Mouse (Mus musculus) hindbrain, embryonic 13.5 days (tissue): ENCODE results near the gene Paxip1. TPM values are rescaled to one million over a fixed set of nuclear protein-coding genes. Genes with fewer than 3 reads are reported as not detected.

Experiments
- ATAC-seq: fragments of 200-750 bp; cut with Nextera tagmentation; 2 replicates; pipeline ENCODE4 v1.8.0; 2017; ENCODE audit warnings: moderate TSS enrichment; ENCODE audit not compliant: low FRiP score
- H3K27ac ChIP-seq: fragments of 300-500 bp; sonication (generic); 2 replicates; pipeline ENCODE4 v1.5.1; 2015; ENCODE audit warnings: inconsistent platforms, mild to moderate bottlenecking, moderate library complexity
- H3K27me3 ChIP-seq: fragments of 300-500 bp; sonication (generic); 2 replicates; pipeline ENCODE4 v1.6.1; 2015; ENCODE audit warnings: mild to moderate bottlenecking, inconsistent platforms
- H3K36me3 ChIP-seq: fragments of 300-500 bp; sonication (generic); 2 replicates; pipeline ENCODE4 v1.6.1; 2015; ENCODE audit warnings: mild to moderate bottlenecking, inconsistent platforms
- H3K4me1 ChIP-seq: fragments of 300-500 bp; sonication (generic); replicated peaks from 2 replicates; pipeline ENCODE4 v1.6.1; 2015; ENCODE audit warnings: inconsistent platforms
- H3K4me2 ChIP-seq: fragments of 300-500 bp; sonication (generic); 2 replicates; pipeline ENCODE4 v1.6.1; 2015; ENCODE audit warnings: inconsistent platforms, mild to moderate bottlenecking, moderate library complexity
- H3K4me3 ChIP-seq: fragments of 300-500 bp; sonication (generic); 2 replicates; pipeline ENCODE4 v1.5.1; 2015; ENCODE audit warnings: mild to moderate bottlenecking, inconsistent platforms
- H3K9ac ChIP-seq: fragments of 300-500 bp; sonication (generic); 2 replicates; pipeline ENCODE4 v1.6.1; 2015; ENCODE audit warnings: mild to moderate bottlenecking, inconsistent platforms
- H3K9me3 ChIP-seq: fragments of 300-500 bp; sonication (generic); 2 replicates; pipeline ENCODE4 v1.6.1; 2016; ENCODE audit warnings: inconsistent platforms
- WGBS: fragments of 180-500 bp; shearing (Covaris S2); methylation state at CpG from one replicate; pipeline ENCODE4 v1.1.7; 2015; 5-methylcytosine and 5-hydroxymethylcytosine counted together
- polyA plus RNA-seq: library from polyadenylated mRNA; unstranded; fragments of >200 nt; fragmentation: Nextera tagmentation; extraction: Ambion mirVana; gene quantifications from 2 replicates; pipeline ENCODE4 v1.2.1, GENCODE M21; 2015

Gene Paxip1
- polyA plus RNA-seq, 1 experiment from 2014 or later, result 25.7 TPM

- Histone ChIP-seq H3K9ac (no peak overlapping the region), H3K9me3 (no peaks in the 10 kb centered on the region), H3K27ac (no peak overlapping the region), H3K4me1 (peaks cover 2% of the 10 kb centered on the region; the same call in 1 of the 2 replicates), H3K36me3 (peaks cover 54% of the 10 kb centered on the region), H3K4me3 (no peak overlapping the region), H3K4me2 (no peak overlapping the region), H3K27me3 (no peaks in the 10 kb centered on the region)
- ATAC-seq, result no peak
- WGBS, result 79% methylated on average over 2 of the region's 2 CpGs
These were observed 72.2 kb downstream of the Paxip1 start for GRCm38 (mm10) chr5:27719311-27719710.

- H3K4me1 ChIP-seq, result peaks cover 6% of the 10 kb centered on the region; the same call in 1 of the 2 replicates
- no peak overlapping the region for H3K4me3 ChIP-seq
- no peaks in the 10 kb centered on the region for H3K27me3 ChIP-seq
- no peak overlapping the region for H3K27ac ChIP-seq
- H3K9me3 ChIP-seq, result no peaks in the 10 kb centered on the region
- peaks cover 39% of the 10 kb centered on the region for H3K36me3 ChIP-seq
- no peak overlapping the region for H3K4me2 ChIP-seq
- ATAC-seq, result no peak
- no peak overlapping the region for H3K9ac ChIP-seq
These were observed 74.2 kb downstream of the Paxip1 start for GRCm38 (mm10) chr5:27717301-27717700.

GRCm38 (mm10) chr5:27716026-27716425 is 75.5 kb downstream of the Paxip1 start:
- 84% methylated on average over 4 of the region's 4 CpGs for WGBS
- H3K4me3 ChIP-seq, result no peak overlapping the region

GRCm38 (mm10) chr5:27714356-27714755 is 77.1 kb downstream of the Paxip1 start:
- Histone ChIP-seq H3K9me3 (no peaks in the 10 kb centered on the region), H3K27me3 (no peaks in the 10 kb centered on the region), H3K9ac (no peak overlapping the region), H3K36me3 (peaks cover 49% of the 10 kb centered on the region), H3K27ac (0 out of 2 replicates have a peak overlapping the region, but pooled peaks have one; percentile 37), H3K4me3 (no peak overlapping the region), H3K4me1 (peaks cover 12% of the 10 kb centered on the region; the same call in 1 of the 2 replicates), H3K4me2 (no peak overlapping the region)
- 71% methylated on average over 9 of the region's 9 CpGs for WGBS
- no peak for ATAC-seq

More at GRCm38 (mm10) chr5:27716026-27716425, 75.5 kb downstream of the Paxip1 start:
- Histone ChIP-seq H3K4me2 (no peak overlapping the region), H3K9ac (no peak overlapping the region), H3K4me1 (peaks cover 10% of the 10 kb centered on the region; the same call in 1 of the 2 replicates), H3K9me3 (no peaks in the 10 kb centered on the region), H3K27ac (no peak overlapping the region), H3K27me3 (no peaks in the 10 kb centered on the region), H3K36me3 (peaks cover 39% of the 10 kb centered on the region)
- ATAC-seq, result no peak

GRCm38 (mm10) chr5:27711461-27712192 is 79.9 kb downstream of the Paxip1 start:
- WGBS, result 75% methylated on average over 8 of the region's 8 CpGs
- Histone ChIP-seq H3K27me3 (no peaks in the 10 kb centered on the region), H3K36me3 (peaks cover 40% of the 10 kb centered on the region), H3K4me1 (peaks cover 32% of the 10 kb centered on the region), H3K9me3 (no peaks in the 10 kb centered on the region), H3K27ac (no peak overlapping the region), H3K4me3 (no peak overlapping the region), H3K9ac (no peak overlapping the region), H3K4me2 (no peak overlapping the region)
- no peak; the same call in 1 of the 2 replicates for ATAC-seq

- H3K4me1 ChIP-seq, result peaks cover 32% of the 10 kb centered on the region
- H3K9me3 ChIP-seq, result no peaks in the 10 kb centered on the region
- H3K36me3 ChIP-seq, result peaks cover 31% of the 10 kb centered on the region
- H3K4me2 ChIP-seq, result no peak overlapping the region
- WGBS, result 29% methylated on average over 6 of the region's 6 CpGs
- H3K27me3 ChIP-seq, result no peaks in the 10 kb centered on the region
- H3K27ac ChIP-seq, result 0 out of 2 replicates have a peak overlapping the region, but pooled peaks have one; percentile 10
- no peak overlapping the region for H3K4me3 ChIP-seq
- no peak overlapping the region for H3K9ac ChIP-seq
- ATAC-seq, result no peak
These were observed 83.3 kb downstream of the Paxip1 start for GRCm38 (mm10) chr5:27708209-27708608.

GRCm38 (mm10) chr5:27707283-27707682 is 84.2 kb downstream of the Paxip1 start:
- Histone ChIP-seq H3K4me2 (no peak overlapping the region), H3K9me3 (no peaks in the 10 kb centered on the region), H3K27ac (no peak overlapping the region), H3K9ac (no peak overlapping the region), H3K4me3 (no peak overlapping the region), H3K4me1 (peaks cover 39% of the 10 kb centered on the region), H3K27me3 (no peaks in the 10 kb centered on the region), H3K36me3 (peaks cover 31% of the 10 kb centered on the region)
- no peak for ATAC-seq

- peak; percentile 33; the same call in 1 of the 2 replicates for ATAC-seq
- WGBS, result 30% methylated on average over 6 of the region's 6 CpGs
- H3K36me3 ChIP-seq, result peaks cover 32% of the 10 kb centered on the region
- H3K4me2 ChIP-seq, result no peak overlapping the region
- peaks cover 45% of the 10 kb centered on the region for H3K4me1 ChIP-seq
- H3K9me3 ChIP-seq, result no peaks in the 10 kb centered on the region
- H3K4me3 ChIP-seq, result no peak overlapping the region
- 0 out of 2 replicates have a peak overlapping the region, but pooled peaks have one; percentile 23 for H3K27ac ChIP-seq
- no peak overlapping the region for H3K9ac ChIP-seq
- no peaks in the 10 kb centered on the region for H3K27me3 ChIP-seq
These were observed 84.9 kb downstream of the Paxip1 start for GRCm38 (mm10) chr5:27706551-27706950.

- H3K27me3 ChIP-seq, result no peaks in the 10 kb centered on the region
- H3K9me3 ChIP-seq, result no peaks in the 10 kb centered on the region
- no peak for ATAC-seq
- no peak overlapping the region for H3K9ac ChIP-seq
- H3K27ac ChIP-seq, result no peak overlapping the region
- H3K4me2 ChIP-seq, result no peak overlapping the region
- peaks cover 39% of the 10 kb centered on the region for H3K4me1 ChIP-seq
- peaks cover 25% of the 10 kb centered on the region for H3K36me3 ChIP-seq
- H3K4me3 ChIP-seq, result no peak overlapping the region
These were observed 86.5 kb downstream of the Paxip1 start for GRCm38 (mm10) chr5:27705020-27705419.

GRCm38 (mm10) chr5:27702482-27702881 is 89.0 kb downstream of the Paxip1 start:
- H3K27me3 ChIP-seq, result no peaks in the 10 kb centered on the region
- peak overlapping the region; percentile 44; the same call in 1 of the 2 replicates for H3K27ac ChIP-seq
- 66% methylated on average over 6 of the region's 6 CpGs for WGBS
- H3K4me3 ChIP-seq, result no peak overlapping the region
- H3K9ac ChIP-seq, result no peak overlapping the region
- peaks cover 28% of the 10 kb centered on the region for H3K4me1 ChIP-seq
- H3K36me3 ChIP-seq, result peaks cover 21% of the 10 kb centered on the region
- no peaks in the 10 kb centered on the region for H3K9me3 ChIP-seq
- ATAC-seq, result no peak
- H3K4me2 ChIP-seq, result no peak overlapping the region

Other genes with a start within 250 kb of the Paxip1 start
- gene Htr5a, start 50.5 kb upstream of the Paxip1 start, polyA plus RNA-seq, result 0.62 and 0.83 TPM in 2 replicates